Mouse (Mus musculus) stomach, postnatal 0 days (tissue): ENCODE measurements around the gene Bbx. TPM values are rescaled to one million over a fixed set of nuclear protein-coding genes. Genes with fewer than 3 reads are reported as not detected.

Source experiments
- ATAC-seq: fragments of 200-750 bp; cut with Nextera tagmentation; 2 replicates; pipeline ENCODE4 v1.8.0; 2017; ENCODE audit not compliant: low FRiP score, low TSS enrichment
- DNase-seq: peaks from one replicate; pipeline ENCODE4 v3.0.0-alpha.2; 2016; ENCODE audit warnings: low spot score
- H3K27ac ChIP-seq: fragments of 300-500 bp; sonication (generic); replicated peaks from 2 replicates; pipeline ENCODE4 v1.5.1; 2014; ENCODE audit warnings: mild to moderate bottlenecking, control low read depth
- H3K27me3 ChIP-seq: fragments of 300-500 bp; sonication (generic); 2 replicates; pipeline ENCODE4 v1.6.1; 2014; ENCODE audit warnings: low read length; ENCODE audit not compliant: control insufficient read depth, insufficient read depth
- H3K36me3 ChIP-seq: fragments of 300-500 bp; sonication (generic); 2 replicates; pipeline ENCODE4 v1.6.1; 2014; ENCODE audit warnings: low read length, mixed read lengths; ENCODE audit not compliant: control insufficient read depth, insufficient read depth
- H3K4me1 ChIP-seq: fragments of 300-500 bp; sonication (generic); replicated peaks from 2 replicates; pipeline ENCODE4 v1.6.1; 2014; ENCODE audit warnings: antibody characterized with exemption; ENCODE audit not compliant: control insufficient read depth, insufficient read depth
- H3K4me2 ChIP-seq: fragments of 300-500 bp; sonication (generic); replicated peaks from 2 replicates; pipeline ENCODE4 v1.6.1; 2014; ENCODE audit warnings: low read depth, mild to moderate bottlenecking, control low read depth, moderate library complexity
- H3K4me3 ChIP-seq: fragments of 300-500 bp; sonication (generic); 2 replicates; pipeline ENCODE4 v1.5.1; 2014; ENCODE audit warnings: low read depth, low read length, control low read depth
- H3K9ac ChIP-seq: fragments of 300-500 bp; sonication (generic); 2 replicates; pipeline ENCODE4 v1.6.1; 2014; ENCODE audit warnings: mild to moderate bottlenecking, low read length, control low read depth, mixed read lengths
- H3K9me3 ChIP-seq: fragments of 300-500 bp; sonication (generic); 2 replicates; pipeline ENCODE4 v1.6.1; 2016; ENCODE audit warnings: low read length; ENCODE audit not compliant: control insufficient read depth
- CTCF ChIP-seq: IDR thresholded peaks from 2 replicates; pipeline ENCODE4 v1.5.1; 2016; ENCODE audit warnings: antibody characterized with exemption, low read depth, mild to moderate bottlenecking, moderate library complexity
- EP300 ChIP-seq: optimal IDR thresholded peaks from 2 replicates; pipeline ENCODE3; 2016; ENCODE audit warnings: antibody characterized with exemption
- WGBS: fragments of 180-500 bp; shearing (Covaris S2); extraction: QIAGEN DNeasy Blood & Tissue Kit; methylation state at CpG from one replicate; pipeline ENCODE4 v1.1.7; 2014; 5-methylcytosine and 5-hydroxymethylcytosine counted together
- polyA plus RNA-seq: library from polyadenylated mRNA; unstranded; fragments of >200 nt; fragmentation: Nextera tagmentation; extraction: Ambion mirVana; gene quantifications from 2 replicates; pipeline ENCODE4 v1.2.1, GENCODE M21; 2015

Gene Bbx
- polyA plus RNA-seq, 1 experiment from 2014 or later: 17.9 TPM

DNA sequence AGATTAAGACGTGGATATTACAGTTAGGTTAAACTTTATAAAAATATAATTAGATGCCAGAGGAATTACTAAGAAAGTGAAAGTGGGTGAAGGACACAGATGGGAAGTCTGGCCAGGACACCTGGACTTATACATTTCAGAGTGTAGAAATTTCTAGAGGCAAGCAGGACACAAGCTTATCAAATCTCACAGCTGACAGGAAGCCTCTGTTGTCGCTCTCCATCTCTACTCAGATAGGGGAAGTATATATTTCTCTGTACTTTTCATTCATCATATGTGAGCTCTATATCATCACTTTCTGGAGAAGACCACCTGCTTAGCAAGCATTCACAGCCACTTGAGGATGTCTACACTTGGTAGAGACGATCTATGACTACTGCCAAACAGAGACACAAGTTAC is 113.9 kb downstream of the Bbx start:
- no peak for TF ChIP-seq EP300
- Histone ChIP-seq H3K36me3 (no peaks in the 10 kb centered on the region), H3K4me3 (no peak overlapping the region), H3K4me2 (no peak overlapping the region), H3K9me3 (no peaks in the 10 kb centered on the region), H3K27me3 (no peaks in the 10 kb centered on the region), H3K9ac (no peak overlapping the region), H3K4me1 (no peaks in the 10 kb centered on the region), H3K27ac (no peak overlapping the region)
- ATAC-seq: no peak
- no peak for DNase-seq
- WGBS: 81% methylated on average over 3 of the region's 3 CpGs

DNA sequence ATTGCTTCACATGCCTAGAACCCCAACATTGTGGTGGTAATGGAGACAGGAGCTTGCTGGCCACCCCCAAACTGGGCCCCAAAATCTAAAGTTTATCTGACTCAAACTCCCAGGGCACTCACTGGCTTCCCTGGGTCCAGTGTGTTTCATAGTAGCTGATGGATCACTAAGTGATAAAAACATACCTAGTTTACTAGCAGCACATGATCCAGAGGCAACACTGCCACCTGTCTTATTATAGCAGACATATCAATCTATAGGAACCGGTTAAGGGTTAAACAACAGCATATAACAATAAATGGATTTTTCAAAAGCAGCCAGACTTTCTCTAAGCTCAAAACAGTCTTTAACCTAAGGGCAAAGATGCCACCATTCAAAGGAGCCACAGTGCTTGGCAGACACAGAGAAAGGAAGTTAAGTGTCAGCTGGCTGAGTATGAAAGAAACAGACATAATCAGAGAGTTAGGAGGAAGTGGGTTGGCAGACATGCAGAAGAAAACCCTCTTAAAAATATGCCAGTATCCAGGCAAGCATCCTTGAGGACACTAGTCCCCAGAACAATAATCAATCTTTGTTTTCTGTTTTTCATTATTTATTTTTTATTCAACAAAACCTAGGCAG is 116.7 kb downstream of the Bbx start:
- no peaks in the 10 kb centered on the region for H3K9me3 ChIP-seq
- no peak overlapping the region for H3K9ac ChIP-seq
- no peak overlapping the region for H3K27ac ChIP-seq
- no peaks in the 10 kb centered on the region for H3K36me3 ChIP-seq
- TF ChIP-seq EP300 (no peak), CTCF (peak; percentile 30)
- no peaks in the 10 kb centered on the region for H3K27me3 ChIP-seq
- no peaks in the 10 kb centered on the region for H3K4me1 ChIP-seq
- ATAC-seq (no peak), DNase-seq (no peak)
- no peak overlapping the region for H3K4me3 ChIP-seq
- WGBS: 73% methylated on average over 1 of the region's 1 CpGs
- H3K4me2 ChIP-seq: no peak overlapping the region

DNA sequence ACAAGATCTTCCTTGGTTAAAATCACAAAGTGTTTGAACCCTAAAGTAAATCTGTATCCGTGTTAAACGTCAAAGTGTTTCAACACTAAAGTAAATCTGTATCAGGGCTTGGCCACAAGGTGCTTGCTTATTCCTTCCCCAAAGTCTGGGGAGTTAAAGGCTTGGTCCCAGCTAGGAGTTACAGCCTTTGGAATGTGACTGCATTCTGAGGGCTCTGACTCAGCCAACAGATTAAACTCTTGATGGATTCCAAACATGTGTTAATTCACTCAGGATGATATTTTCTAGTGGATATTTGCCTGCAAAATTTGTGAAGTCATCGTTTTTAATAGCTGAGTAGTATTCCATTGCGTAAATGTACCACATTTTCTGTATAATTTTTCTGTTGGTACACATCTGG is 120.6 kb downstream of the Bbx start:
- Histone ChIP-seq H3K27me3 (no peaks in the 10 kb centered on the region), H3K27ac (no peak overlapping the region), H3K36me3 (no peaks in the 10 kb centered on the region), H3K4me1 (no peaks in the 10 kb centered on the region), H3K9ac (no peak overlapping the region), H3K4me3 (no peak overlapping the region), H3K9me3 (no peaks in the 10 kb centered on the region), H3K4me2 (no peak overlapping the region)
- WGBS: 63% methylated on average over 4 of the region's 4 CpGs
- TF ChIP-seq EP300: no peak
- TF ChIP-seq CTCF: no peak
- ATAC-seq (no peak), DNase-seq (no peak)

DNA sequence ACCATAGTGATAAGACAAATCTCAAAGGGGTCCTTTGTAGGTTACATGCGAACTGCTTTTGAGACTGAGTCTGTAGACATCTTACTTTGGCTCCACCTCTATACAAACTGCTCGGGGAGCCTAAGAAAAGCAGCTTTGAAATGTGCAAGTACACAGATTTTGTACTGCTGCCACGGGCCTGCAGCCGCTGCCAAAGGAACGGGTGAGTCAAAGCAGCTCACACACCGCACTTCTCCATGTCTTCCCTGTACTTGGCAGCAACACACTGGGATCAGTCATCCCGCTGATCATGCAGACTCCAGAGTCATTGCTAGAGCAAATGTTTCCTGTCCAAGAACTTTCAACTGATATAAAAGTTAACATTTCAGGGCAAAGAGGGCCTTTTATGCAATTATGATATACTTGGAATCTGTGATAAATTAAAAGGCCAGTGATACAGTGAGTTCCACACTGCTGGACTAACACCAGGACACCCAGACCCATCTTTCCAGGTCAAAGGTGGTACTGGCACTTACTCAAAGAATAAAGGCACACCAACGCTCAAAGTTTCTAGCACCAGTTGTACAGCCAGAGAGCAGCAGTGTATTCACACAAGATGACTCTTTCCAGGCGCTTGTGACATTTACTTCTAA is 122.7 kb downstream of the Bbx start:
- DNase-seq (peak; percentile 66), ATAC-seq (peak; percentile 72)
- no peak overlapping the region; the same call in 1 of the 2 replicates for H3K27ac ChIP-seq
- H3K36me3 ChIP-seq: no peaks in the 10 kb centered on the region
- no peaks in the 10 kb centered on the region for H3K4me1 ChIP-seq
- H3K27me3 ChIP-seq: no peaks in the 10 kb centered on the region
- no peak overlapping the region for H3K4me3 ChIP-seq
- no peaks in the 10 kb centered on the region for H3K9me3 ChIP-seq
- no peak overlapping the region for H3K4me2 ChIP-seq
- 26% methylated on average over 9 of the region's 9 CpGs for WGBS
- H3K9ac ChIP-seq: no peak overlapping the region
- TF ChIP-seq EP300: no peak

DNA sequence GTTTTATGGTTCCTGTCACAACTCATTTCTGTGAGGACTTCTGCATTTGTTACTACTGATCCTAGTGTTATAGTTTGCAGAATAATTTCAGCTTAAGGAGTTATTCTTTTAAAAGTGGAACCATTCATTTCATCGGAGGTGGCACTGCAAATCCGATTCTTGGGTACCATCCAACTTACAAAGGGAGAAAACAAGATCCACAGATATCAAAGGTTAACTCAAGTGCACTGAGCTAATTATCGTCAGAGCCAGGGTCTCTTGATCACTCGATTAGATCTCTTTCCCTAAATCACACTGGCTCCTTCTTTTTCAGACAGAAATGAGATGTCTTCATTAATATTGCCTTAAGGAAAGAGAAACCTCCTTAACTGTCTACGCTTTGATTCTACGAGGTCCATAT is 123.9 kb downstream of the Bbx start:
- no peak for TF ChIP-seq CTCF
- no peak for TF ChIP-seq EP300
- DNase-seq: no peak
- Histone ChIP-seq H3K4me1 (no peaks in the 10 kb centered on the region), H3K4me3 (no peak overlapping the region), H3K36me3 (no peaks in the 10 kb centered on the region), H3K9me3 (no peaks in the 10 kb centered on the region), H3K4me2 (no peak overlapping the region), H3K27ac (no peak overlapping the region), H3K27me3 (no peaks in the 10 kb centered on the region), H3K9ac (no peak overlapping the region)
- ATAC-seq: no peak
- 72% methylated on average over 6 of the region's 6 CpGs for WGBS

DNA sequence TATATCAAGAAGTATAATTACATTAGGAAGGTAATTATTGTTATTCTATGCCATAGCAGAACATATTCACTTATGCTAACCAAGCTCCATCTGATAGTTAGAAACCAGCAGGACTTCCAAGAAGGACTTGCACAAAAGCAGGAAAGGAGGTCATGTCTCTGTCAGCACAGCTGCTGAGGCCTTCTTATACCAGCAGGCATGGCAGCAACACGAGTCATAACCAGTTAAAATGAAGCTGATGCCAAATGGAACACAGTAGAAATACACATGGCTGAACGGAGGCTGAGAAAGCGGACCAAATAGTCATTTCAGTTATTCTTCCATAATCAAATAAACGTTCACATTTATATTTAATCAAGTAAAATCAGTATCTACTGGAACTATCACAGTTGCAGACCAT is 125.0 kb downstream of the Bbx start:
- no peak for TF ChIP-seq CTCF
- TF ChIP-seq EP300: no peak
- Histone ChIP-seq H3K36me3 (no peaks in the 10 kb centered on the region), H3K4me2 (no peak overlapping the region), H3K9me3 (no peaks in the 10 kb centered on the region), H3K9ac (no peak overlapping the region), H3K27ac (no peak overlapping the region), H3K27me3 (no peaks in the 10 kb centered on the region), H3K4me1 (no peaks in the 10 kb centered on the region), H3K4me3 (no peak overlapping the region)
- WGBS: 71% methylated on average over 4 of the region's 4 CpGs
- no peak for ATAC-seq
- no peak for DNase-seq
